Mouse (Mus musculus) lung, adult 2 months (tissue): ENCODE results near the gene Nelfe. TPM values are rescaled to one million over a fixed set of nuclear protein-coding genes. Genes with fewer than 3 reads are reported as not detected.

Experiments
- DNase-seq: peaks from one replicate; pipeline ENCODE4 v3.0.0; 2022
- H3K4me1 ChIP-seq: fragments of 200-500 bp; 2 replicates; pipeline ENCODE4 v1.6.1; 2011; ENCODE audit warnings: low read length; ENCODE audit not compliant: control insufficient read depth, insufficient read depth
- H3K4me3 ChIP-seq: fragments of 200-500 bp; replicated peaks from 2 replicates; pipeline ENCODE3; 2011; ENCODE audit warnings: low read depth, mild to moderate bottlenecking, control low read depth, low read length; ENCODE audit errors: extremely low read depth
- CTCF ChIP-seq: fragments of 200-500 bp; IDR thresholded peaks from 2 replicates; pipeline ENCODE4 v1.5.1; 2011; ENCODE audit warnings: mild to moderate bottlenecking, low read length, control low read depth; ENCODE audit not compliant: insufficient read depth
- POLR2A ChIP-seq: fragments of 200-500 bp; IDR thresholded peaks from 2 replicates; pipeline ENCODE4 v1.6.1; 2011; ENCODE audit warnings: low read depth, mild to moderate bottlenecking, control low read depth, low read length, borderline replicate concordance; ENCODE audit errors: extremely low read depth
- WGBS: fragments of 180-500 bp; shearing (Covaris S2); methylation state at CpG from one replicate; pipeline ENCODE4 v1.1.7; 2018; 5-methylcytosine and 5-hydroxymethylcytosine counted together
- polyA plus RNA-seq: library from polyadenylated mRNA; depleted of rRNA; stranded (reverse); fragments of >200 nt; gene quantifications from 2 replicates; pipeline ENCODE4 v1.2.3, GENCODE M21; 2012

The Nelfe gene
- polyA plus RNA-seq, 1 experiment: 23.2 TPM

- no peak for DNase-seq
- 94% methylated on average over 13 of the region's 13 CpGs for WGBS
- no peak overlapping the region for H3K4me3 ChIP-seq
- TF ChIP-seq POLR2A (no peak), CTCF (no peak)
- 0 out of 2 replicates have a peak, but pooled peaks cover 3% of the 10 kb centered on the region for H3K4me1 ChIP-seq
These were observed 5.3 kb upstream of the Nelfe start for GRCm38 (mm10) chr17:34844884-34845283.

- no peak overlapping the region for H3K4me3 ChIP-seq
- no peak for DNase-seq
- no peak for TF ChIP-seq POLR2A
- TF ChIP-seq CTCF: no peak
- 88% methylated on average over 6 of the region's 6 CpGs for WGBS
- 0 out of 2 replicates have a peak, but pooled peaks cover 3% of the 10 kb centered on the region for H3K4me1 ChIP-seq
These were observed 3.0 kb upstream of the Nelfe start for GRCm38 (mm10) chr17:34847192-34847591.

- H3K4me3 ChIP-seq: no peak overlapping the region
- TF ChIP-seq CTCF: no peak
- 0 out of 2 replicates have a peak, but pooled peaks cover 3% of the 10 kb centered on the region for H3K4me1 ChIP-seq
- 92% methylated on average over 7 of the region's 7 CpGs for WGBS
- DNase-seq: no peak
These were observed 2.6 kb upstream of the Nelfe start for GRCm38 (mm10) chr17:34847615-34848014.

GRCm38 (mm10) chr17:34850517-34851125 lies 430 bp downstream of the Nelfe start:
- Histone ChIP-seq H3K4me1 (0 out of 2 replicates have a peak, but pooled peaks cover 3% of the 10 kb centered on the region), H3K4me3 (peak overlapping the region; percentile 72)
- TF ChIP-seq POLR2A (no peak), CTCF (no peak)
- 1% methylated on average over 25 of the region's 25 CpGs for WGBS
- DNase-seq: no peak

DNA sequence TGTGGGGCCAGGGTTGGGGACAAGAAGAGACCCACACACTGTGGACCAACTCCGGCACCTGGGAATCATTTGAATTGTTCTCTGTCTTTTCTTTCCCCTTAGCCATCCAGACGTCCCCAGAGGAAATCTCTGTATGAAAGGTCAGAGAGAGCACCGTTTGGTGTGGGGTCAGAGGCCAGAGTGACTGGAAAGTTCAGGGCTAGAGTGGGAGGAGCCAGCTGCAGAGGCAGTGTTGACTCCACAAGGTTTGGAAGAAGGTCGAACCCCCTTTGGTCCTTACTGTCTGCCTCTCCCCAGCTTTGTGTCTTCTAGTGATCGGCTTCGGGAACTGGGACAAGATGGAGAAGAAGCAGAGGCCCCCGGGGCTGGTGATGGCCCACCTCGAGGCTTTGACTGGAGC lies 3.3 kb downstream of the Nelfe start:
- Histone ChIP-seq H3K4me1 (0 out of 2 replicates have a peak, but pooled peaks cover 3% of the 10 kb centered on the region), H3K4me3 (no peak overlapping the region)
- 78% methylated on average over 8 of the region's 8 CpGs for WGBS
- DNase-seq: no peak
- no peak for TF ChIP-seq CTCF
- TF ChIP-seq POLR2A: no peak

DNA sequence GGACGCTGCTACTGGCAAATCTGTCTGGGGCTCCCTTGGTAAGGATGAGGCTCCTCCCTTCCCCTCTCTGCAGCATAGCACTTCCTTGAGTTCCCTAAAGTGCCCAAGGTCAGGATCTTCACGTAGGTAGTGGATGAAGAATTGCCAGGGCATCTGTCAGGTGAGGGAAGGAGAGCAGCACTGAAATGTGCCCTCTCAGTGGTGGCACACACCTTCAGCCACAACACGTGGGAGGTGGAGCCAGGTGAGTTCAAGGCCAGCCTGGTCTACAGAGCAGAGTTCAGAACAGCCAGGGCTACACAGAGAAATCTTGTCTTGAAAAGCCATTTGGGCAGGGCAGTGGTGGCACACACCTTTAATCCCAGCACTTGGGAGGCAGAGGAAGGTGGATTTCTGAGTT lies 4.6 kb downstream of the Nelfe start:
- no peaks in the 10 kb centered on the region for H3K4me1 ChIP-seq
- 63% methylated on average over 3 of the region's 3 CpGs for WGBS

GRCm38 (mm10) chr17:34855825-34856224 lies 5.6 kb downstream of the Nelfe start:
- WGBS: 37% methylated on average over 3 of the region's 3 CpGs
- no peak overlapping the region for H3K4me3 ChIP-seq
- DNase-seq: peak; percentile 49
- TF ChIP-seq POLR2A: no peak
- peak; percentile 81 for TF ChIP-seq CTCF
- H3K4me1 ChIP-seq: no peaks in the 10 kb centered on the region

More for the DNA sequence above, 4.6 kb downstream of the Nelfe start:
- TF ChIP-seq POLR2A (no peak), CTCF (no peak)
- no peak overlapping the region for H3K4me3 ChIP-seq
- DNase-seq: no peak

DNA sequence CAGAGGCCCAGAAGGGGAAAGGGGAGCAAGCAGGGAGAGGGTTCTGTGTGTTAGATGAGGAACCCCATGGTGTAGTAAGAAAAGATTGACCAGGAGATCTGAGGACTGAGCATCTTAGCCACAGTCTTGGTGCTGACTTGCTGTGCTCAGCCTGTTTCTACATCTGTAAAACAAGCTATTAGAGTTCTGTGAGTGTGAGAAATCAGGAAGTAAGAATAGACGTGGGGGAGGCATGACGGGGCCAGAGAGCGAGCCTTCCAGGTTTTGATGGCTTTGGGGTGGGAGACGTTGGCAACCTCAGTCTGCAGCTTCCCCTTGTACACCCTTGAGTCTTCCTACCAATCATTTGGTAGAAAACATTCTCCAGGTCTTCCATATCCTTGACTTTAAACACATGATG lies 8.5 kb downstream of the Nelfe start:
- WGBS: 68% methylated on average over 4 of the region's 4 CpGs

DNA sequence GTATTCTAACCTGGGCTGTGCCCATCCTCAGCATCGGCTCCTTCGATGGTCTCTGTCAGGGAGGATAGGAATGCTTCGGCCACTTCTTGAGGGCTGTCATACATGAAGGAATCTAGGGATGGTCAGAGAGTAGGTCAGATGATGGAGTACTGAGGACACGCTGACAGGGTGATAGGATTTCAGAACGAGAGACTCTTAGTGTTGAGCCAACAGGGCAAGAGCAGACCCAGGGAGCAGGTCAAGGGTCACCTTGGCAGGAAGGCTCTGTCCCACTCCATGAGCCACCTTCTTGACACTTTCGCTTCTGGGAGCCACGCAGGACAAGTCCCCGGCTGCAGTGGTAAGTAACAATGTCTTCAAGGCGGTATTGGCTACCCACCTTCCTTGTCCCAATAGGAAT lies 10.3 kb downstream of the Nelfe start:
- WGBS: 80% methylated on average over 9 of the region's 9 CpGs
- DNase-seq: no peak
- no peaks in the 10 kb centered on the region for H3K4me1 ChIP-seq
- H3K4me3 ChIP-seq: no peak overlapping the region
- no peak for TF ChIP-seq POLR2A
- TF ChIP-seq CTCF: no peak

More for the DNA sequence above, 8.5 kb downstream of the Nelfe start:
- TF ChIP-seq POLR2A: no peak
- no peak overlapping the region for H3K4me3 ChIP-seq
- no peak for DNase-seq
- no peaks in the 10 kb centered on the region for H3K4me1 ChIP-seq

DNA sequence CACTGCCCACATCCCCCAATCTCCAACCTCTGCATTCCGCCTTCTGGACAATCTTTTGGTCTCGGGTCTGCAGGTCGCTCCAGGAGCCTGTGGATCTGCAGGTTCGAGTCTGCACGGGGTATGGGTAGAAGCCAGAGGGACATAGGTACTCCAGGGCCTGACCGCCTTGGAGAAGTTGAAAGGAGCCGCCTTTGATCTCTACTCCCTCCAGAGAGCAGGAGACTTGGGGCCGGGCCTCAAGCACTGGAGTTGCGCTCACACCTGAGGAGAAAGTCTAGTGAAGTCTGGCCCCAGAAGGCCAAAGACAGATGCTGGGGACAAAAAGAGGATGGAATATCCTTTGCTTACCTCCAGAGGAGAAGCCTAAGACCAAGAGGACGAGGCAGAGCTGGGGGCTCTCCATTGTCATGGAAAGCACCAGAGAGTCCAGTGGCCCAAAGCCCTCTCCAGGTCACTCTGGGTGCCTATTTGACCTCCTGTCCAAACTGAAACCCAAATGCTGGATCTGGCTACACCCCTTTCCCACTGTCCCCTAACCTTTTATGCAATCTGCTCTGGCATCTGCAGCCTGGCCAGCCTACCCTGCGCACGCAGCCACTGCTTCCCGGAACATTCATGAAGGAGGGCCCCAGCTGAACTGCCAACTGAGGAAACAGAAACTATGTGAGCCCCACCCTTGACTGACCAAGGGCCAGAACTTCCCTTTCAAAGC lies 11.7 kb downstream of the Nelfe start:
- no peak for TF ChIP-seq POLR2A
- no peak for TF ChIP-seq CTCF
- Histone ChIP-seq H3K4me3 (no peak overlapping the region), H3K4me1 (no peaks in the 10 kb centered on the region)
- DNase-seq: no peak
- WGBS: 53% methylated on average over 13 of the region's 13 CpGs
